Mouse (Mus musculus) hindbrain, postnatal 0 days (tissue): ENCODE results near the gene Cd83. TPM values are rescaled to one million over a fixed set of nuclear protein-coding genes. Genes with fewer than 3 reads are reported as not detected.

Source experiments
- ATAC-seq: fragments of 200-750 bp; cut with Nextera tagmentation; 2 replicates; pipeline ENCODE4 v1.8.0; 2017; ENCODE audit warnings: mild to moderate bottlenecking, moderate TSS enrichment, moderate library complexity
- DNase-seq: peaks from one replicate; pipeline ENCODE4 v3.0.0-alpha.2; 2015; ENCODE audit warnings: low spot score
- H3K27ac ChIP-seq: fragments of 300-500 bp; sonication (generic); 2 replicates; pipeline ENCODE4 v1.5.1; 2014; ENCODE audit warnings: mild to moderate bottlenecking
- H3K27me3 ChIP-seq: fragments of 300-500 bp; sonication (generic); 2 replicates; pipeline ENCODE4 v1.6.1; 2014; ENCODE audit warnings: low read length, mixed read lengths; ENCODE audit not compliant: insufficient read depth
- H3K36me3 ChIP-seq: fragments of 300-500 bp; sonication (generic); 2 replicates; pipeline ENCODE4 v1.6.1; 2014; ENCODE audit warnings: low read length, mixed read lengths; ENCODE audit not compliant: insufficient read depth
- H3K4me1 ChIP-seq: fragments of 300-500 bp; sonication (generic); 2 replicates; pipeline ENCODE4 v1.6.1; 2014; ENCODE audit warnings: antibody characterized with exemption, low read length, mixed read lengths; ENCODE audit not compliant: insufficient read depth
- H3K4me2 ChIP-seq: fragments of 300-500 bp; sonication (generic); 2 replicates; pipeline ENCODE4 v1.6.1; 2014; ENCODE audit warnings: low read depth, mild to moderate bottlenecking, low read length, moderate library complexity, mixed read lengths
- H3K4me3 ChIP-seq: fragments of 300-500 bp; sonication (generic); 2 replicates; pipeline ENCODE4 v1.5.1; 2014; ENCODE audit warnings: low read length
- H3K9ac ChIP-seq: fragments of 300-500 bp; sonication (generic); replicated peaks from 2 replicates; pipeline ENCODE4 v1.6.1; 2014; ENCODE audit warnings: mild to moderate bottlenecking, low read length, moderate library complexity, mixed read lengths
- H3K9me3 ChIP-seq: fragments of 300-500 bp; sonication (generic); 2 replicates; pipeline ENCODE4 v1.6.1; 2016; ENCODE audit warnings: low read length, mixed read lengths
- CTCF ChIP-seq: IDR thresholded peaks from 2 replicates; pipeline ENCODE4 v1.5.1; 2016; ENCODE audit warnings: antibody characterized with exemption, control low read depth, low read depth
- WGBS: fragments of 180-500 bp; shearing (Covaris S2); extraction: QIAGEN DNeasy Blood & Tissue Kit; methylation state at CpG from one replicate; pipeline ENCODE4 v1.1.7; 2014; 5-methylcytosine and 5-hydroxymethylcytosine counted together
- polyA plus RNA-seq: library from polyadenylated mRNA; unstranded; fragments of >200 nt; fragmentation: Nextera tagmentation; extraction: Ambion mirVana; gene quantifications from 2 replicates; pipeline ENCODE4 v1.2.1, GENCODE M21; 2015
- total RNA-seq: library from RNA; depleted of rRNA; stranded (reverse); fragments of >200 nt; gene quantifications from 2 replicates; pipeline ENCODE4 v1.2.3, GENCODE M21; 2014

Gene Cd83
- total and polyA plus RNA-seq, 2 experiments from 2014 or later: 38.5 to 45.4 TPM

DNA sequence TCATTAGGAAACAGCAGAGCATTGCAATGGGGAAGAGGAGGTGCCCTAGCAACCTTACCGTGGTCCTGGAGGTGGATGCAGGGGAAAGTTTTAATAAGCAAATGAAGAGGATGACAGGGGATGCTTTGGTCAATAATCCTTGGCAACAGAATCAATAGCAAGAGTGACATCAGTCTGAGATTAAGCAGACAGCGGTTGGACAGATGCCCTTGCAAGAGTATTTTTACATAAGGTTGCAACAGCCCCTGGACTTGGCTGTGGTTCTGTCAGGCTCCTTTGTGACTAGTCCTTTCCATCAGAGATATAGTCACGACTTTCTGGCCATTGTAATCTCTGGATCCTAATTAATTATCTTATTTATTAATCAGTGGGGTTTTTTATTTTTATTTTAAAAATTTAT, 32.9 kb downstream of the Cd83 start:
- H3K4me1 ChIP-seq: no peaks in the 10 kb centered on the region
- no peak overlapping the region for H3K9ac ChIP-seq
- H3K9me3 ChIP-seq: no peaks in the 10 kb centered on the region
- ATAC-seq (no peak), DNase-seq (no peak)
- no peak overlapping the region for H3K4me3 ChIP-seq
- no peak overlapping the region for H3K4me2 ChIP-seq
- 64% methylated on average over 3 of the region's 3 CpGs for WGBS
- H3K27me3 ChIP-seq: no peaks in the 10 kb centered on the region
- no peak for TF ChIP-seq CTCF
- no peaks in the 10 kb centered on the region for H3K36me3 ChIP-seq
- H3K27ac ChIP-seq: no peak overlapping the region

DNA sequence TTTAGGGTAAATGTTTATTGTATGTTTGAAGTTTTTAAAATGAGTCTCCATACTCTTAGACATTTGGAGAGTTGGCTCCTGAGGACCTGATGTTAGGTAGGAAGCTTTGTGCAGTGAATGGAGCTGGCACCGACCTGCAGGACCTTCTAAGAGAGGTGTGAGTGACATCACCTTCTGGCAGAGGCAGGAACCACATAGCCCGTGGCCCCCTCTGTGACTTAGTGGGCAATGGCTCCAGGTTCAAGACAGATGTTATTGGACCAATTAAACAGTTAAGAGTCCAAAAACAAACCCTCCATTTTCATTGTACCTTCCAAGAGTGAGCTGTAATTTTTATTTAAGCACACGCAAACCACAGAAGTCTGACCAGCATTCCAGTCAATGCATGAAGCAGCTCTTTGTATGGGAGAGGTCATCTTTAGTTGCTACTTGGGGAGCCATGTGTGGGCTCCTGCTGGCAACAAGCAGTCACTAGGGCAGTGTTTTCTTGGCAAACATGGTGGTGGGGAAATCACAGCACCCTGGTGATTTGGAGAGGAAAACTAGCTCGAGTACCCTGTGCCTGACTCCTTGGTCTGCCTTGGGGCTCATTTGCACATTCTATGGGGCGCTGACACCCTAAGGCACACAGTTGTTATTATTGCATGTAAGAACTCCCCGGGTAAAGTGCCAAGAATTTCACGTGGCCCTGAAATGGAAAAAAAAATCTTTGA, 33.9 kb downstream of the Cd83 start:
- Histone ChIP-seq H3K4me1 (no peaks in the 10 kb centered on the region), H3K27me3 (no peaks in the 10 kb centered on the region), H3K4me3 (no peak overlapping the region), H3K4me2 (no peak overlapping the region), H3K27ac (no peak overlapping the region), H3K9me3 (no peaks in the 10 kb centered on the region), H3K9ac (no peak overlapping the region), H3K36me3 (no peaks in the 10 kb centered on the region)
- ATAC-seq (no peak), DNase-seq (no peak)
- 74% methylated on average over 7 of the region's 7 CpGs for WGBS
- TF ChIP-seq CTCF: no peak

DNA sequence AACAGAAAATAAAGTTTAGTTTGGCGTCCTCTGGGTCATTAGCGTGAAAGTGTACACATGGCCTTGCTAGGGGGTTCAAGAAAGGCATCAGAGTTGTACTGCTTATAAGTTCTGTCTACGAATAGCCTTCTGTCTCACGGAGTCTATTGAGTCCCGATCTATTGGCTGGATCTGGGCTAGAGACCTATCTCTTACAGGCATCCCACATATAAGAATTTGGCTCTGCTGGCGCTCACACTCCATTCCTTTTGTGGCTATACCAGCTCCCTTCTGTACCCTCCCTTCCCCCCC, 34.4 kb downstream of the Cd83 start:
- H3K4me3 ChIP-seq: no peak overlapping the region
- no peak for ATAC-seq
- WGBS: 94% methylated on average over 6 of the region's 6 CpGs

DNA sequence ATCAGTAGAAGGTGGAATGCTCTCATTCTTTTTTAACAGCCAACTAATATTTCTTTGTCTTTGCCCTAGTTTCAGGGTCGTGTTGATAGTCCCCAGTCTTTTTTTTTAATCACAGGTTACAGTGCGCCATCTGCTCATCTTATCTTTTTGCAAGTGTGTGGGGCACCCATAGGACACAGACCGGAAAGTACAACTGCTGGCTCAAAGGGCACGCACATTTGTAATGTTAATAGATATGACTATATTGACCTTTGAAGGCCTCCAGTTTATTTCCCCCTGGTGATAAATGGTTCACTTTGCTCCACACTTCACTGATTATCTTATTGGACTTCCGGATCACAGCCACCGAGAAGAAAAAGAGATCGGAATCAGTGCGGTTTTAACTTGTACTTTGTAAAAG, 35.5 kb downstream of the Cd83 start:
- Histone ChIP-seq H3K9me3 (no peaks in the 10 kb centered on the region), H3K4me2 (no peak overlapping the region), H3K27me3 (no peaks in the 10 kb centered on the region), H3K27ac (no peak overlapping the region), H3K4me3 (no peak overlapping the region), H3K9ac (no peak overlapping the region), H3K4me1 (no peaks in the 10 kb centered on the region), H3K36me3 (no peaks in the 10 kb centered on the region)
- ATAC-seq (no peak), DNase-seq (no peak)
- TF ChIP-seq CTCF: no peak
- WGBS: 86% methylated on average over 8 of the region's 8 CpGs

More for the DNA sequence above, 34.4 kb downstream of the Cd83 start:
- TF ChIP-seq CTCF: no peak
- no peak overlapping the region for H3K9ac ChIP-seq
- DNase-seq: no peak
- H3K4me2 ChIP-seq: no peak overlapping the region
- no peaks in the 10 kb centered on the region for H3K9me3 ChIP-seq
- no peaks in the 10 kb centered on the region for H3K27me3 ChIP-seq
- H3K27ac ChIP-seq: no peak overlapping the region
- H3K4me1 ChIP-seq: no peaks in the 10 kb centered on the region
- no peaks in the 10 kb centered on the region for H3K36me3 ChIP-seq

DNA sequence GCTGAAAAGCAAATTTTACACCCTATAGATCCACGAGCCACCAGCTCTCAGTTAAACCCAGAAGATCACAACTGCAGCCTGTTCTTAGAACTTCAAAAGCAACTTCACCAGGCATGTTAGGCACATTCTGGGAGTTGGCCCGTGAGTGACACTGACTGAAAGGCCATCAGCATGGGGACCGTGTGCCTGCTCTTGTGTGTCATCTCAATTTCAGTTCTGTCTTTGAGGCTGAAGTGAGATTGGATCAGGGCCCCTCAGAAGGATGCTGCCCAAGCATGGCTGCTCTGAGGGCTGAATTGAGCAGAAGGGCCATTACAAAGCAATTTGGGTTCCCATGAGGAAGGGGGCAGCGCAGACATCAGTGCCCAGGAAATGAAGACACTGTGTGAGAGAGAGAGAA, 37.7 kb downstream of the Cd83 start:
- TF ChIP-seq CTCF: no peak
- 73% methylated on average over 4 of the region's 4 CpGs for WGBS
- no peaks in the 10 kb centered on the region for H3K36me3 ChIP-seq

DNA sequence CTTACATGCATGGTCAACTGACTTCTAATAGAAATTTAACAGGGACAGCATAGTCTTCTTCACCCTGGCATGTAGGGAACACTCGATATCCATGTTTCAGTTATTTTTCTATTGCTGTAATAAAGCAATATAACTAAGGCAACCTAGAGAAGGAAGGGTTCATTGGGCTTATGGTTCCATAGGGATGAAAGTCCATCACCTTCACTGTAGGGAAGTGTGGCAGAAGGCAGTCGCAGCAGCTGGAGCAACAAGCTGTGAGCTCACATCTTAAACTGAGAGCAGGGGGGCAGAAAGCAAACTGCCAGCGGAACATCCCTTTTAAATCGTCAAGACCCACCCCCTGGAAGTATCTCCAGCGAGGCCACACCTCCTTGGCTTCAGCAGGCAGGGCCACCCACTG, 44.1 kb downstream of the Cd83 start:
- DNase-seq: no peak
- H3K4me1 ChIP-seq: no peaks in the 10 kb centered on the region
- TF ChIP-seq CTCF: no peak
- H3K9ac ChIP-seq: no peak overlapping the region
- H3K27me3 ChIP-seq: no peaks in the 10 kb centered on the region
- WGBS: 54% methylated on average over 5 of the region's 5 CpGs
- no peak overlapping the region for H3K4me2 ChIP-seq
- no peaks in the 10 kb centered on the region for H3K9me3 ChIP-seq
- ATAC-seq: no peak
- no peaks in the 10 kb centered on the region for H3K36me3 ChIP-seq
- H3K4me3 ChIP-seq: no peak overlapping the region
- no peak overlapping the region for H3K27ac ChIP-seq

More for the DNA sequence above, 37.7 kb downstream of the Cd83 start:
- ATAC-seq (no peak), DNase-seq (no peak)
- H3K4me3 ChIP-seq: no peak overlapping the region
- no peaks in the 10 kb centered on the region for H3K9me3 ChIP-seq
- no peaks in the 10 kb centered on the region for H3K27me3 ChIP-seq
- no peak overlapping the region for H3K9ac ChIP-seq
- no peak overlapping the region for H3K4me2 ChIP-seq
- H3K27ac ChIP-seq: no peak overlapping the region
- no peaks in the 10 kb centered on the region for H3K4me1 ChIP-seq

DNA sequence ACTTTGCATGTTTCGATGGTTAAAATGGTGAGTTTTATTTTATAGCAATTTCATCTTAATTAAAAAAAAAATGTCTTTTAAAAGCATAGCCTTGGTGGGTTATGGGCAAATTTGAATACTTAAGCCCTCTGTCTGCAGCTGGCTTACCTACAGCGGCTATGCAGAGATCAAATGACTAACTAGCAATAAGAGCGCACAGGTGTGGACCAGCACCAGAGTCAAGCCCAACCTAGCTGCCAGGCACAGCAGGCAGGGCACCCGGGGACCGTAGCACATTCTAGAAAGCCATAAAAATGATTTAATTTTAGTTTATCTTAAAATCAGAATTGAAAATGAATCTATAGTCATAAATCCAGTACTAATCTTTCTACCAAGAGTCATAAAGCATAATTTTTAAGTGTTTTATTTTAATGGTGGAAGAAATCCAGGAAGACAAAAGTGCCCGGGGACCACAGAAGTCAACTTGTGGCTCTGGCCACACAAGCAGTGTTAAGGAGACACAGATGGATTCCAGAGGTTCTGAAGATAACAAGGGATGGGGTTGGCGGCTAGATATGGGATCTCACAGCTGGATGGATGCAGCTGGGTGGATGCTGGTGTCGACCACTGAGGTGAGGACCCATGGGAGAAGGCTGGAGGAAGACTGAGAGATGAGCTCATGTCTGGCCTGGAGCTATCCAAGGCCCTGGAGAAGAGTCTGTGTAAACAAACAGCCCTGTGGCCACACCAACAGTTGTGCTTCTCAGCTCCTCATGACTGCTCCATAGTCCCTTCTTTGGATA, 46.5 kb downstream of the Cd83 start:
- Histone ChIP-seq H3K9ac (no peak overlapping the region), H3K27ac (no peak overlapping the region), H3K36me3 (no peaks in the 10 kb centered on the region), H3K9me3 (no peaks in the 10 kb centered on the region), H3K4me1 (no peaks in the 10 kb centered on the region), H3K4me2 (no peak overlapping the region), H3K27me3 (no peaks in the 10 kb centered on the region; the same call in 1 of the 2 replicates), H3K4me3 (no peak overlapping the region)
- WGBS: 87% methylated on average over 8 of the region's 8 CpGs
- TF ChIP-seq CTCF: no peak
- DNase-seq: no peak
- no peak for ATAC-seq
